Mouse (Mus musculus) spleen, adult 2 months (tissue): Measurements from ENCODE around the gene Sgk1.

ENCODE experiments used
- CTCF ChIP-seq: fragments of 200-500 bp; IDR thresholded peaks from 2 replicates; pipeline ENCODE4 v1.5.1; 2011; ENCODE audit warnings: mild to moderate bottlenecking, inconsistent platforms; ENCODE audit not compliant: insufficient read depth, insufficient read length, insufficient replicate concordance; ENCODE audit errors: extremely low read depth
- POLR2A ChIP-seq: fragments of 200-500 bp; IDR thresholded peaks from 2 replicates; pipeline ENCODE4 v1.6.1; 2011; ENCODE audit warnings: low read depth, low read length, inconsistent platforms

DNA sequence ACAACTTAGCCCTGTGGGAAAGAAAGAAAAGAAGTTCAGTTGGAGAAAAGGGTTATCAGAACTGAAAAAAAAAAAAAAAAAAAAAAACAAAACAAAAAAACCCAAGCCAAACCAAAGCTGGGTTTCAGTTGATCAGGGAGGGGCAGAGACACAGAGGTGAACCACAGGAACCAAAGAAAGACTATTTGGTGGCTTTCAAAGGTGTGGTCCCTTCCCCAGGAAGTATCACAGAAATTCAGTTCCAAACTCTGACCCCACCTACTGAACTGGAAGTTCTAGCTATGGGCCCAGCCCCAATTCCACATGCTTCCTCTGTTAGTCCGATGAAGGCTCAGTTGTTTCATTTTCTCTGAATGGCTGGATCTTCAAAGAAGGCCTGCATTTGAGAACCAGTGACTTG, 26.7 kb downstream of the Sgk1 start:
- TF ChIP-seq POLR2A (no peak), CTCF (no peak)
